Comparison of ENCODE assay signal across 11 mouse cellular contexts in the genomic region with DNA sequence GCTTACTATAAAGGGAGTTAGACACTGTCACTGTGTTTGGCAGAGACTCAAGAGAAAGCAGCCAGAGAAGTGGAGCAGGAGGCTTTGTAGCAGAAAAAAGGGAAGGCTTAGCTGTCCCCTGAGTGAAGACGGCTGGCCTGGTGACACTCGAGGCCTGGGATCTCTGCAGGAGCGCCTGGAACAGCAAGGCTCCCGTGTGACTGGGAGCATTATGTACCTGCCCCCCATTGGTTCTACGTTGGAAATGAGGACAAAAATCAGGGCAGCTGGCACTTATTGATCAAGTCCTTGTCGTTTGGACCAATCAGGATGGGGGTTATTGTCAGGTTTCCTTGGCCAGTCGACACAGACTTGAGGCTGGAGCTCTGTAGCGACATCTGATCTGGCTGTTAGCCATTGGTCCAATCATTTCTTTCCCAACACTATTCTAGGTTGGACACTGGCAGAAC.
DNase-seq lines count a peak whose midpoint lies in the region; ATAC-seq and TF ChIP-seq lines count a peak whose summit lies in the region.
"Had no signal": no experiment of that assay in that cellular context is flagged by ENCODE, and none has a peak within 500 bp of the region (broad histone marks: within the 10 kb centered on the region; RNA-seq: fewer than 3 reads in every experiment).

No protein-coding gene starts in this region.

- DNase-seq in embryo, embryonic 10.5 days (ENCODE audit: low spot score), result peak; percentile 17
- DNase-seq in embryo, embryonic 10 days (ENCODE audit: low spot score), result no peak
- peak; percentile 90 for DNase-seq in liver, adult 2 months (ENCODE audit: extremely low read depth, low read depth, low spot score)
- DNase-seq in liver, postnatal 0 days, result no peak
- peak; percentile 17 for DNase-seq in lung, postnatal 25 days (ENCODE audit: low spot score)
- DNase-seq in forebrain, embryonic 11.5 days (ENCODE audit: low spot score), result no peak
- DNase-seq: liver, embryonic 13.5 days; thymus, adult 2 months had no signal

- H3K9ac ChIP-seq in liver, adult 2 months (ENCODE audit: low read depth, low read length), result no peak overlapping the region
- no peak overlapping the region for H3K9ac ChIP-seq in liver, postnatal 0 days (replicated peaks)
- no peak overlapping the region for H3K9ac ChIP-seq in heart, embryonic 13.5 days
- H3K9ac ChIP-seq in forebrain, embryonic 11.5 days (ENCODE audit: low read length), result no peak overlapping the region
- H3K9ac ChIP-seq: liver, embryonic 13.5 days had no signal

- H3K9me3 ChIP-seq in liver, postnatal 0 days (ENCODE audit: low read length), result peaks cover 2% of the 10 kb centered on the region
- H3K9me3 ChIP-seq in heart, embryonic 13.5 days, result no peaks in the 10 kb centered on the region
- no peaks in the 10 kb centered on the region for H3K9me3 ChIP-seq in forebrain, embryonic 11.5 days (ENCODE audit: control insufficient read depth, low read length)
- H3K9me3 ChIP-seq: liver, embryonic 13.5 days had no signal

- no peaks in the 10 kb centered on the region for H3K27me3 ChIP-seq in liver, adult 2 months (ENCODE audit: control insufficient read depth, insufficient read depth, low read length)
- H3K27me3 ChIP-seq in liver, postnatal 0 days (ENCODE audit: insufficient read depth, low read length), result no peaks in the 10 kb centered on the region
- H3K27me3 ChIP-seq in heart, embryonic 13.5 days (replicated peaks), result no peaks in the 10 kb centered on the region
- no peaks in the 10 kb centered on the region for H3K27me3 ChIP-seq in forebrain, embryonic 11.5 days (ENCODE audit: control insufficient read depth, insufficient read depth, low read length)
- H3K27me3 ChIP-seq: liver, embryonic 13.5 days had no signal

- no peak for ATAC-seq in liver, postnatal 0 days
- no peak for ATAC-seq in heart, embryonic 13.5 days (ENCODE audit: extremely low read depth, insufficient number of reproducible peaks, low FRiP score, low TSS enrichment)
- no peak for ATAC-seq in forebrain, embryonic 11.5 days (replicated peaks; ENCODE audit: low FRiP score)
- no peak for ATAC-seq in monocyte, adult 5-6 weeks (replicated peaks; ENCODE audit: insufficient number of reproducible peaks, low FRiP score, low TSS enrichment, poor library complexity, severe bottlenecking)

- TF ChIP-seq POLR2A in liver, adult 2 months (IDR thresholded peaks at IDR 0.05; ENCODE audit: extremely low read depth, insufficient read depth, low read length), result no peak

- H3K4me3 ChIP-seq in liver, adult 2 months (ENCODE audit: insufficient read depth, low read depth, low read length), result no peak overlapping the region
- H3K4me3 ChIP-seq in liver, postnatal 0 days (ENCODE audit: low read depth, low read length), result no peak overlapping the region
- H3K4me3 ChIP-seq in heart, embryonic 13.5 days, result no peak overlapping the region
- no peak overlapping the region for H3K4me3 ChIP-seq in forebrain, embryonic 11.5 days (ENCODE audit: low read depth, low read length)
- H3K4me3 ChIP-seq: erythroblast, embryonic 14.5 days; liver, embryonic 13.5 days had no signal

- TF ChIP-seq CTCF in liver, adult 2 months (IDR thresholded peaks at IDR 0.05; ENCODE audit: low read depth, low read length), result no peak
- no peak for TF ChIP-seq CTCF in liver, postnatal 0 days (IDR thresholded peaks at IDR 0.05; ENCODE audit: low read depth)

- no peak overlapping the region for H3K4me2 ChIP-seq in liver, postnatal 0 days (ENCODE audit: low read depth, low read length)
- no peak overlapping the region for H3K4me2 ChIP-seq in heart, embryonic 13.5 days
- H3K4me2 ChIP-seq in forebrain, embryonic 11.5 days (ENCODE audit: low read depth, low read length, severe bottlenecking), result no peak overlapping the region
- H3K4me2 ChIP-seq: liver, embryonic 13.5 days had no signal

- H3K27ac ChIP-seq in liver, adult 2 months (replicated peaks; ENCODE audit: insufficient read depth, low read depth, low read length), result peak overlapping the region; percentile 17; the same call in 1 of the 2 replicates
- H3K27ac ChIP-seq in liver, postnatal 0 days (ENCODE audit: low read depth), result no peak overlapping the region
- H3K27ac ChIP-seq in heart, embryonic 13.5 days (replicated peaks), result peak overlapping the region; percentile 51
- H3K27ac ChIP-seq in forebrain, embryonic 11.5 days (ENCODE audit: low read depth, low read length), result no peak overlapping the region
- H3K27ac ChIP-seq: liver, embryonic 13.5 days had no signal

- H3K36me3 ChIP-seq in liver, adult 2 months (ENCODE audit: control insufficient read depth, insufficient read depth, low read length), result no peaks in the 10 kb centered on the region
- H3K36me3 ChIP-seq in liver, postnatal 0 days (replicated peaks; ENCODE audit: insufficient read depth, low read length), result no peaks in the 10 kb centered on the region
- H3K36me3 ChIP-seq in heart, embryonic 13.5 days, result no peaks in the 10 kb centered on the region
- H3K36me3 ChIP-seq in forebrain, embryonic 11.5 days (ENCODE audit: control insufficient read depth, insufficient read depth, low read length), result no peaks in the 10 kb centered on the region
- H3K36me3 ChIP-seq: liver, embryonic 13.5 days had no signal

- no peak for TF ChIP-seq EP300 in liver, postnatal 0 days (IDR thresholded peaks at IDR 0.05; ENCODE audit: low read depth)

- peaks cover 7% of the 10 kb centered on the region; the same call in 1 of the 2 replicates for H3K4me1 ChIP-seq in liver, adult 2 months (ENCODE audit: control insufficient read depth, insufficient read depth, low read length)
- H3K4me1 ChIP-seq in liver, postnatal 0 days (ENCODE audit: insufficient read depth), result no peaks in the 10 kb centered on the region
- peaks cover 27% of the 10 kb centered on the region for H3K4me1 ChIP-seq in heart, embryonic 13.5 days
- no peaks in the 10 kb centered on the region for H3K4me1 ChIP-seq in forebrain, embryonic 11.5 days (replicated peaks; ENCODE audit: control insufficient read depth, insufficient read depth, low read length)
- H3K4me1 ChIP-seq: liver, embryonic 13.5 days had no signal

- no peaks in the 10 kb centered on the region; the same call in 1 of the 2 replicates for H3K79me2 ChIP-seq in liver, adult 2 months (ENCODE audit: control insufficient read depth, insufficient read depth, low read length)

- 22% methylated on average over 8 of the region's 8 CpGs for WGBS in liver, adult 2 months
- 71% methylated on average over 8 of the region's 8 CpGs for WGBS in liver, postnatal 0 days (ENCODE audit: insufficient replicate concordance)
- 39% methylated on average over 8 of the region's 8 CpGs for WGBS in heart, embryonic 13.5 days
- WGBS in forebrain, embryonic 11.5 days, result 57% methylated on average over 8 of the region's 8 CpGs

Comparison
In these comparisons a context has a peak if more than half of its experiments do, and no peak if none do; other contexts are left out.
1. DNase-seq: peak in embryo, embryonic 10.5 days (single experiment), liver, adult 2 months (single experiment) and lung, postnatal 25 days (single experiment); none in embryo, embryonic 10 days (single experiment), liver, postnatal 0 days (single experiment) and forebrain, embryonic 11.5 days (single experiment).
2. H3K27ac ChIP-seq: peak in liver, adult 2 months (single experiment) and heart, embryonic 13.5 days (single experiment); none in liver, postnatal 0 days (single experiment) and forebrain, embryonic 11.5 days (single experiment).